Mouse (Mus musculus): ENCODE measurements around the gene Pcdh19. TPM values are rescaled to one million over a fixed set of nuclear protein-coding genes. Genes with fewer than 3 reads are reported as not detected.
A peak's percentile ranks its signal among the peaks of the same experiment; 100 is the strongest.

Pcdh19 gene
- polyA plus RNA-seq, 1 experiment from 2014 or later, result 3.5 TPM

DNA sequence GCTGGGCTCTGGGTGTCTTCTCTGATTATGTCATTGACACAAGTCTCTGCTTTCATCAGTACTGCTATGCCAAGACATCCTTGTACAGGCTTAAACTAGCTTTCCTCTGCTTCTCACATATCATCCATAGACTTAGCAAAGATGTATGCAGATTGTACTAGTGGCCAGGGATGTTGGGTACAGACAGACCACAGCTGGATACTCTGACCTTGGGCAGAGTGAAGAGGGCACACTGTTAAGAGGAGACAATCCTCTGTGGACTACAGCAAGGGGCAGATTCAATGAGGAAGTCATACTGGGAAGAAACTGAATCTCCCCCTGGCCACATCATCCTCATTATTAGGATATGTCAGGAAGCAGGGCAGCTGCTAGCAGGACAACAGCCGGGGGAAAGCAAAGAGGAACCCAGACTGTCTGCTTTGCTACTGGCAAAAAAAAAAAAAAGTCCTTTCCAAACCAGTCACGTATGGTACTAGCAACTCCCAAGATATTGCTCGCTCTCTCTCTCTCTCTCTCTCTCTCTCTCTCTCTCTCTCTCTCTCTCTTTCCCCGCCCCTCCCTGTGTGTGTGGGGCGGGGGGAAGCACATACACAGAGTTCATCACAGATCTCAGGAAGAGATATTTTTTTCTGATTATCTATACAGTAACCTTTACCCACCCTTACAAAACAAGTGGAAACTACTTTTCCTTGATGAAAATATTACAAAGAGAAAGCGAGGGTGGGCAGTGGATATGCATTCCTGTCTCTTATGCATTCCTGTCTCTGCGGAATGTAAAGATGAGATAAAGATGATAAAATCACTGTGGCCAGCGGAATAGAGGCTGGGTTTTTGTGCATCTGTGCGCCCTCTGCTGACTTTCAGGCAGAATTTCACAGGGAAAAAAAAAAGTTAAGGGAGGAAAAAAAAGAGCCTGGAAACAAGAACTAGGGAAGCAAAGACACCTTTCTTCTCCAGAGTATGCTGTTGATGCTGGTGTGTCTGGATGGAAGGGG lies 31.2 kb downstream of the Pcdh19 start:
- Histone ChIP-seq H3K27me3 (peaks cover 17% of the 10 kb centered on the region), H3K4me3 (replicated peaks) (no peak overlapping the region), H3K36me3 (no peaks in the 10 kb centered on the region), H3K4me2 (no peak overlapping the region), H3K27ac (no peak overlapping the region), H3K4me1 (replicated peaks) (no peaks in the 10 kb centered on the region), H3K9ac (replicated peaks) (no peak overlapping the region), H3K9me3 (no peaks in the 10 kb centered on the region)
- 29% methylated on average over 9 of the region's 9 CpGs for WGBS
- ATAC-seq (ENCODE audit: insufficient number of reproducible peaks, insufficient read depth, low FRiP score, low TSS enrichment, low read depth), result no peak

- no peak overlapping the region for H3K4me2 ChIP-seq
- peaks cover 14% of the 10 kb centered on the region for H3K27me3 ChIP-seq
- H3K27ac ChIP-seq, result 0 out of 2 replicates have a peak overlapping the region, but pooled peaks have one; percentile 29
- H3K4me3 ChIP-seq (replicated peaks), result no peak overlapping the region
- H3K36me3 ChIP-seq, result no peaks in the 10 kb centered on the region
- no peak overlapping the region for H3K9ac ChIP-seq (replicated peaks)
- no peaks in the 10 kb centered on the region for H3K9me3 ChIP-seq
- no peaks in the 10 kb centered on the region for H3K4me1 ChIP-seq (replicated peaks)
- WGBS, result 49% methylated on average over 11 of the region's 11 CpGs
- peak; percentile 52; the same call in 1 of the 2 replicates for ATAC-seq (ENCODE audit: insufficient number of reproducible peaks, insufficient read depth, low FRiP score, low TSS enrichment, low read depth)
Observed at GRCm38 (mm10) chrX:133655876-133656538, 32.8 kb downstream of the Pcdh19 start.

DNA sequence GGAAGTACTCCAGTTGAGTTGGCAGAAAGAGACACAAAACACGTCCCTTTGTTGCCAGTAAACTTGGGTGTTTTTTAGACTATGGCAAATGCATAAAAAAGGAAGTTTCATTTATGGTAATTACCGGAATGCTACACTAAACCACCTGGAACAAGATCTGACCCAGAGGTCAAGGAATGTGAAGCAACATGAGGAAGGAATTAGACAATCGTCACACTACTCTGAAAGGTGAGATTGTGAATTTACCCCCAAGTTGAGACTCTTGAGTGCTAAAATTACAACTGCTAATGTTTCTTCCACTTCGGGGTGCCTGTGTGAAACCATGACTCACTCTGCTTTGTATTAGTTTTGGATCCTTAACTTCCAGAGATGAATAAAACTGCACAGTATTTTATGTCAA lies 33.6 kb downstream of the Pcdh19 start:
- Histone ChIP-seq H3K4me1 (replicated peaks) (no peaks in the 10 kb centered on the region), H3K9ac (replicated peaks) (no peak overlapping the region), H3K36me3 (no peaks in the 10 kb centered on the region), H3K9me3 (no peaks in the 10 kb centered on the region), H3K27me3 (peaks cover 14% of the 10 kb centered on the region), H3K4me3 (replicated peaks) (no peak overlapping the region), H3K27ac (no peak overlapping the region), H3K4me2 (no peak overlapping the region)
- WGBS, result 26% methylated on average over 4 of the region's 4 CpGs
- no peak for ATAC-seq (ENCODE audit: insufficient number of reproducible peaks, insufficient read depth, low FRiP score, low TSS enrichment, low read depth)

DNA sequence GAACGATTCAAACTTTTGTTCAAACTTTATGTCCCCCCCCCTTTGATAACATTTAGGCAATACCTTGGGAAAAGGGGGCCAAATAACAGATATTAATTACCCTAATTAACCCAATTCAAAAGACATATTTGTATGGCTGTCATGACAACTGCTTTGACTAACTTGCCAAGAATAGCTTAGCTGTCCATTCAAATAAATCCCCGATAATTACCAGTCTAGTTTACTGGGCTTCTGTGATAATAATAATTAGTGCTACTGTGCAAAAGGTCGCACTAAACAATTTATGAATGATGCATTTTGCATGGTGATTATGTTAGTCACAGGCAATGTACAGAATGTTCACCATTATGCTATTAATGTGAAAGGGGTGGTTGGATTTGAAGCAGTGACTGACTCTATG lies 35.7 kb downstream of the Pcdh19 start:
- H3K9me3 ChIP-seq, result no peaks in the 10 kb centered on the region
- H3K27ac ChIP-seq, result no peak overlapping the region
- ATAC-seq (ENCODE audit: insufficient number of reproducible peaks, insufficient read depth, low FRiP score, low TSS enrichment, low read depth), result no peak
- peaks cover 14% of the 10 kb centered on the region for H3K27me3 ChIP-seq
- H3K9ac ChIP-seq (replicated peaks), result no peak overlapping the region
- H3K4me1 ChIP-seq (replicated peaks), result no peaks in the 10 kb centered on the region
- H3K36me3 ChIP-seq, result no peaks in the 10 kb centered on the region
- H3K4me3 ChIP-seq (replicated peaks), result no peak overlapping the region
- 70% methylated on average over 3 of the region's 3 CpGs for WGBS
- no peak overlapping the region for H3K4me2 ChIP-seq

DNA sequence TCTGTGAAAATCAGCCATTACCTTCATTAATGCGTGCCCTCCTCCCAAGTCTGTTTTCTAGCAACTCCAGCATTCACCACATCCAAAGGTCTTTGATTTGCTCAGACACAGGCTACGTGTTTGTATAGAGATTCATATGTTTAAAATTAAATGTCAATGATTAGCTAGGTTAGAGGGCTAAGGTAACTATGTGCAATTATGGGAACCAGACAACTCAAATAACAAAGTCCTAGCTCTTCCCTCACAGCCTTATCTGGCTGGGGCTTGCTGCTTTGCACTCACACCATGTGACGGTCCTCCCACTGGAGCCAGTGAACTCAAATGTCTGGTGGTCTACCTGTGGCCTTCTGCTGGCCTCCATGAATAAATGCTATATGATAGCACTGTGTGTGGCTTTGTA lies 38.4 kb downstream of the Pcdh19 start:
- Histone ChIP-seq H3K36me3 (no peaks in the 10 kb centered on the region), H3K9ac (replicated peaks) (no peak overlapping the region), H3K27ac (no peak overlapping the region), H3K9me3 (no peaks in the 10 kb centered on the region), H3K4me1 (replicated peaks) (no peaks in the 10 kb centered on the region), H3K27me3 (peaks cover 7% of the 10 kb centered on the region; the same call in 1 of the 2 replicates), H3K4me3 (replicated peaks) (no peak overlapping the region), H3K4me2 (no peak overlapping the region)
- no peak for ATAC-seq (ENCODE audit: insufficient number of reproducible peaks, insufficient read depth, low FRiP score, low TSS enrichment, low read depth)
- WGBS, result 74% methylated on average over 3 of the region's 3 CpGs

DNA sequence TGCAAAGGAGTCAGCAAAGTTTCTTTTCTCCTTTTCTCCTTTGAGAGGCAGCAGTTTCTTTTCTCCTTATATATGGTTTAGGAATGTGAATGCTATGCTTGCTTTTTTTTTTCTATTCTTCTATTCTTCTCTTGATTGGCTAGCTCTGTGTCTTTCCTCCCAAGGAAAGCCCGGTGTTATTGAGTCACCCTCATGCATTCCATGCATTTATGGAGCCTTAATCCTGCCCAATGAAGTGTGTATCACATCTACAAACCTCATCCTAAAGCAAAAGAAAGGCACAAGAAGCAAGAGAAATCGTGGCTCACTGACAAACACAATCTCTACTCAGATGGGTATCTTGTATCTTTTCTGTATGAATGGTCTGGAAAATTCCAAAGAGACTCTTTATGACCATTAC lies 41.0 kb downstream of the Pcdh19 start:
- WGBS, result 76% methylated on average over 2 of the region's 2 CpGs
- H3K9me3 ChIP-seq, result no peaks in the 10 kb centered on the region
- no peaks in the 10 kb centered on the region for H3K4me1 ChIP-seq (replicated peaks)
- no peak for ATAC-seq (ENCODE audit: insufficient number of reproducible peaks, insufficient read depth, low FRiP score, low TSS enrichment, low read depth)
- peaks cover 6% of the 10 kb centered on the region; the same call in 1 of the 2 replicates for H3K27me3 ChIP-seq
- H3K4me3 ChIP-seq (replicated peaks), result no peak overlapping the region
- H3K4me2 ChIP-seq, result no peak overlapping the region
- H3K36me3 ChIP-seq, result no peaks in the 10 kb centered on the region
- no peak overlapping the region for H3K27ac ChIP-seq
- no peak overlapping the region for H3K9ac ChIP-seq (replicated peaks)

- no peak overlapping the region for H3K4me3 ChIP-seq (replicated peaks)
- H3K4me2 ChIP-seq, result no peak overlapping the region
- no peak for ATAC-seq (ENCODE audit: insufficient number of reproducible peaks, insufficient read depth, low FRiP score, low TSS enrichment, low read depth)
- no peak overlapping the region for H3K9ac ChIP-seq (replicated peaks)
- H3K27ac ChIP-seq, result no peak overlapping the region
- H3K9me3 ChIP-seq, result no peaks in the 10 kb centered on the region
- H3K36me3 ChIP-seq, result no peaks in the 10 kb centered on the region
- H3K27me3 ChIP-seq, result peaks cover 2% of the 10 kb centered on the region
- H3K4me1 ChIP-seq (replicated peaks), result no peaks in the 10 kb centered on the region
Observed at GRCm38 (mm10) chrX:133639445-133639844, 49.3 kb downstream of the Pcdh19 start.

GRCm38 (mm10) chrX:133629538-133629937 lies 59.2 kb downstream of the Pcdh19 start:
- Histone ChIP-seq H3K27me3 (no peaks in the 10 kb centered on the region; the same call in 1 of the 2 replicates), H3K9me3 (no peaks in the 10 kb centered on the region), H3K4me1 (replicated peaks) (no peaks in the 10 kb centered on the region), H3K9ac (replicated peaks) (no peak overlapping the region), H3K36me3 (no peaks in the 10 kb centered on the region), H3K27ac (no peak overlapping the region), H3K4me2 (no peak overlapping the region), H3K4me3 (replicated peaks) (no peak overlapping the region)
- no peak for ATAC-seq (ENCODE audit: insufficient number of reproducible peaks, insufficient read depth, low FRiP score, low TSS enrichment, low read depth)
- WGBS, result 83% methylated on average over 8 of the region's 8 CpGs

DNA sequence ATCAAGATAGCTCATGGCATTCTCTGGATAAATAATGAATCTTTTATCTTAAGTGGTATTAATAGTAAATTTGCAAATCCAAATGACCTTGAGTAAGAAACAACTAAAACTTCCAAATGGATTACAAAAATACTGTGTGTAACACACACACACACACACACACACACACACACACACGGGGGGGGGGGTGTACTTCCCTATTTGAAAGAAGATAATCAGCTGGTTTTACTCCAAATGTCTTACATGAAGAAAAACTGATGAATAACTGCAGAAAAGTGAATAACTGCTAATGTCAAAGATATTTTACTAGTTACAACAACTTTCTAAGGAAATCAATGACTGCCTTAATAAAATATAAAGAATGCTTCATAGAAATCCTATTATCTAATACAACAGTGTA lies 70.6 kb downstream of the Pcdh19 start:
- Histone ChIP-seq H3K9me3 (no peaks in the 10 kb centered on the region), H3K4me1 (replicated peaks) (no peaks in the 10 kb centered on the region), H3K4me3 (replicated peaks) (no peak overlapping the region), H3K9ac (replicated peaks) (no peak overlapping the region), H3K4me2 (no peak overlapping the region), H3K27me3 (no peaks in the 10 kb centered on the region), H3K36me3 (no peaks in the 10 kb centered on the region), H3K27ac (no peak overlapping the region)
- 79% methylated on average over 1 of the region's 1 CpGs for WGBS
- no peak for ATAC-seq (ENCODE audit: insufficient number of reproducible peaks, insufficient read depth, low FRiP score, low TSS enrichment, low read depth)

GRCm38 (mm10) chrX:133605828-133606227 lies 83.0 kb downstream of the Pcdh19 start:
- Histone ChIP-seq H3K4me2 (no peak overlapping the region), H3K9ac (replicated peaks) (no peak overlapping the region), H3K36me3 (no peaks in the 10 kb centered on the region), H3K27ac (peak overlapping the region; percentile 17; the same call in 1 of the 2 replicates), H3K4me3 (replicated peaks) (no peak overlapping the region), H3K9me3 (no peaks in the 10 kb centered on the region), H3K4me1 (replicated peaks) (0 out of 2 replicates have a peak, but pooled peaks cover 4% of the 10 kb centered on the region), H3K27me3 (peaks cover 12% of the 10 kb centered on the region)
- ATAC-seq (ENCODE audit: insufficient number of reproducible peaks, insufficient read depth, low FRiP score, low TSS enrichment, low read depth), result no peak
- WGBS, result 62% methylated on average over 4 of the region's 4 CpGs

GRCm38 (mm10) chrX:133604272-133604671 lies 84.5 kb downstream of the Pcdh19 start:
- Histone ChIP-seq H3K36me3 (no peaks in the 10 kb centered on the region), H3K4me3 (replicated peaks) (no peak overlapping the region), H3K9me3 (no peaks in the 10 kb centered on the region), H3K27ac (no peak overlapping the region), H3K9ac (replicated peaks) (no peak overlapping the region), H3K27me3 (peaks cover 12% of the 10 kb centered on the region), H3K4me1 (replicated peaks) (0 out of 2 replicates have a peak, but pooled peaks cover 4% of the 10 kb centered on the region), H3K4me2 (no peak overlapping the region)
- peak; percentile 73; the same call in 1 of the 2 replicates for ATAC-seq (ENCODE audit: insufficient number of reproducible peaks, insufficient read depth, low FRiP score, low TSS enrichment, low read depth)
- WGBS, result 17% methylated on average over 4 of the region's 4 CpGs

Data from limb, embryonic 12.5 days (tissue).